Mouse (Mus musculus): Measurements from ENCODE around the gene Rassf1.

The Rassf1 gene

DNA sequence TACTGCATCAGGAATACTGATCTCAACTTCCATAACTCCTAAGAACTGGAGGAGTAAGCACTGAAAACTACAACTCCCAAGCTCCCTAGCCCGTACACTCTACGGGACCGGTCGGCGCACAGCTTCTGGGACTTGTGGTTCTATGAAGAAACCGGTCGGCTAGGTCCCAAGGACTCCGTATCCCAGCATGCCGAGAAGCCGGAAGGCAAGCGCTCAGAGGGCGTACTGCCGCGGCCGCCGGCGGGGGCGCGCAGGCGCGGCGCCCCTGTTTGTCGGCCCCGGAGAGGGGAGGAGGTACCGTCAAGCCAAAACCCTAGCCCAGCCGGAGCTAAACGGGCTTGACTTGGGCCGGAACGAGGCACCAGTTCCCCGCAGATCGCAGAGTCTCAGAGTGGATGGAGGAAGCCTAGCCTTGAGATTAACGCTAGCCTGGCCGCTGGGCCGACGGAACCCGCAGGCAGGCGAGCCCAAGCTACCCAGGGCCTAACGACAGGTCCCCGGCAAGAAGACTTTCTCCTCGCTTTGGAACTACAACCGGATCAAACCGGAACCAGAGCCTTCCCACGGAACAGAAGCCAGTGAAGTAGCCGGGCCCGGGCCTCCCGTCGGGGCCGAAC is 17.5 kb upstream of the Rassf1 start, which contains the start of gene Tmem115:
Tmem115 (plus strand) TSS at position 155 of the 617 bp plus-strand sequence.
- TF ChIP-seq GATA4 (IDR thresholded peaks at IDR 0.05; ENCODE audit: insufficient replicate concordance, low read length) = peak; percentile 39; the same call in 1 of the 2 replicates

DNA sequence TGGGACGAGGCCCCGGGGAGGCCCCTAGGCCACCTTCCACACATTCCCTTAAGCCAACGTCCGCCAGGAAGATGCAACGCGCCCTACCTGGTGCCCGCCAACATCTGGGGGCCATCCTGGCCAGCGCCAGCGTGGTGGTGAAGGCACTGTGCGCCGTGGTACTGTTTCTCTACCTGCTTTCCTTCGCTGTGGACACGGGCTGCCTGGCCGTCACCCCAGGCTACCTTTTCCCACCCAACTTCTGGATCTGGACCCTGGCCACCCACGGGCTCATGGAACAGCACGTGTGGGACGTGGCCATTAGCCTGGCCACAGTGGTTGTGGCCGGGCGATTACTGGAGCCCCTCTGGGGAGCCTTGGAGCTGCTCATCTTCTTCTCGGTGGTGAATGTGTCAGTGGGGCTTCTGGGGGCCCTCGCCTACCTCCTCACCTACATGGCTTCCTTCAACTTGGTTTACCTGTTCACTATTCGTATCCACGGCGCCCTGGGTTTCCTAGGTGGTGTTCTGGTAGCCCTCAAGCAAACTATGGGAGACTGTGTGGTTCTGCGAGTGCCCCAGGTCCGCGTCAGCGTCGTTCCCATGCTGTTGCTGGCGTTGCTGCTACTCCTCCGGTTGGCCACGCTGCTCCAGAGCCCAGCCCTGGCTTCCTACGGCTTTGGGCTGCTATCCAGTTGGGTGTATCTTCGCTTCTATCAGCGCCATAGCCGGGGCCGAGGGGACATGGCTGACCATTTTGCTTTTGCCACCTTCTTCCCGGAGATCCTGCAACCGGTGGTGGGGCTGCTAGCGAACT is 16.8 kb upstream of the Rassf1 start:
- no peak for TF ChIP-seq GATA4 (IDR thresholded peaks at IDR 0.05; ENCODE audit: insufficient replicate concordance, low read length)

DNA sequence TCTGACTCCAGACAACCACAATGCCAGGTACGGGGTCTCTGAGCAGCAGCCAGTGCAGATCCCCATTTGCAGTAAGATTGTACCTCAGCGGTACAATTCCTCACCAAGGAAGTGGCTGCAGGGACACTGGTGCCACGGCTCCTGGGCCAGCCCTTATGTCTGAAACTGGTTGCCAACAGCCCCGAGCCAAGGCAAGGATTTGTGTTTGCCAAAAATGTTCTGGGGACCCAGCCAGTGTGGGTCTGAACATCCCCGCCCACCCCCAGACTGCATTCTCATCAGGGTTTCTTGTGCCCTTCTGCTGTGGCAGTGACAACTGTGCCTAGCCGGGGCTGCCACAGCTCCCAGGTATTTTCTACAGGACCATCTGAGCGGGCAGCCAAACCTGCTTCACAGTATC is 13.1 kb upstream of the Rassf1 start:
- no peak for TF ChIP-seq GATA4 (IDR thresholded peaks at IDR 0.05; ENCODE audit: insufficient replicate concordance, low read length)

DNA sequence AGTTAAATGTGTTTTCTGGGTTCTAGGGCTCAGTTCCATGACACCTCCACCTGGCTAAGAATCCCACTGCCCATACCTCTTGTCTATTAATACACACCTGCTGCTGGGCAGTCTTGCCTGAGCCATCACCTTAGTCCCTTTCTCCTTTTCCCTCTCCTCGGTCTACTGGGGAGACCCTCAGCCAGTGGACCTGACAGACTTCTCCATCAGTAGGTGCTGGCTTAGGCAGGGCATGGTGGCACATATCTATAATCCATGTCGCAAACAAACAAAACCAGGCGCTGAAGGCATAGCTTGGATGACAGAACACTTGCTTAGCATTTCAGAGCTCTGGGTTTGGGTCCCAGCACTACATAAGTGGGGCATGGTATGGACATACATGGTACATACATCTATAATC is 12.6 kb upstream of the Rassf1 start:
- TF ChIP-seq GATA4 (IDR thresholded peaks at IDR 0.05; ENCODE audit: insufficient replicate concordance, low read length) = no peak

DNA sequence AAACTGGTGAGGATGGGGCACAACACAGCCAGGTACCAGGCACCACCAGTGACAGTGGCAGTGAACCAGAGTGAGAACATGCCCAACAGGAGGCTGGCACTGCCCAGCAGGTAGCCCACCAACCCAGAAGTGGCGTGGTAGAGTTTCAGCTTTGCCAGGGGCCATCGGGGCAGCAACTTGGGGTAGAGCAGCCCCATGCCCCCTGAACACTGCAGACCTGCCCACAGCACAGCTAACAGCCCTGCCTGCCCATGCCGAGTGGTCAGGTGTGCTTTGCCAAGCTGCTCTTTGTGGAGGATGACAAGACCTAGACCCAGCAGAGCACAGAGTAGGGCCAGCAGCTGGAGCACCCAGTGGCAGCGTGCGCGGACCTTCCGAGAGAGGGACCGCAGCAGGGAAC is 11.4 kb upstream of the Rassf1 start:
- TF ChIP-seq GATA4 (IDR thresholded peaks at IDR 0.05; ENCODE audit: insufficient replicate concordance, low read length) = no peak

DNA sequence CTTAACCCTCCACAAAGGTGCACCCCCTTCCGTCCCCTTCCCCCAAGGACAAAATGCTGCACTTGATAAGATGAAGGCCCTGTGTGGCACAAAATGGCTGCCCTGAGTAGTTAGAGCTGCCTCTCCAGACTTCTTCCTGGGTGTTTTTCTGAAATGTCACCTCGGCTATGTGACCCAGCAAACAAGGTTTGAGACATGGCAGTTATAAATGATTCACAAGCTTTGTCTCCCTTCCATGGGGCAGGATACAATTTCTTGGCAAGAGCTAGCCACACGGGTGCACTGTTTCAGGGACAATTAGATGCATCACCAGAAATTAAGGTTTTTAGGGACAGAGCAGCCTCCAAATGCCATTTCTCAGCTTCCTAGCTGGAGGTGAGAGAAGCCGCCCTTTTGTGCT is 10.9 kb upstream of the Rassf1 start:
- TF ChIP-seq GATA4 (IDR thresholded peaks at IDR 0.05; ENCODE audit: insufficient replicate concordance, low read length) = no peak

DNA sequence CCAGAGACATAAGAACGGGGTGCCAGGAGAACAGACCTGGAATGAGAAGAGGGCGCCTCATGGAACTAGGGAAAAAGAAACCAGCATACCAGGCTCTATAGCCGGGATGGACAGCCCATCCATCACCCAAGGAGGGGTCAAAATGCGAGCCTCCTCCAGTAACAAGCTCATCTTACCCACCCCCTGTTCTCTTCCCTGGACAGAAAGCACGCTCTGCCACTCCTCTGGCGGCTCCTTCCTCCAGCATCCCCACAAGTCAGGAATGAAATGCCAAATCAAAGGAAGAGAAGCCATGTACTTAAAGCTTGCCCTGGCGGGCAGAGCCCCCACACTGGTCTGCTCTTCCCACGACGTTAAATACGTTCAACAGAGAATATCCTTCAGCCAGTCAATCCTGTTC is 10.3 kb upstream of the Rassf1 start:
- no peak for TF ChIP-seq GATA4 (IDR thresholded peaks at IDR 0.05; ENCODE audit: insufficient replicate concordance, low read length)

DNA sequence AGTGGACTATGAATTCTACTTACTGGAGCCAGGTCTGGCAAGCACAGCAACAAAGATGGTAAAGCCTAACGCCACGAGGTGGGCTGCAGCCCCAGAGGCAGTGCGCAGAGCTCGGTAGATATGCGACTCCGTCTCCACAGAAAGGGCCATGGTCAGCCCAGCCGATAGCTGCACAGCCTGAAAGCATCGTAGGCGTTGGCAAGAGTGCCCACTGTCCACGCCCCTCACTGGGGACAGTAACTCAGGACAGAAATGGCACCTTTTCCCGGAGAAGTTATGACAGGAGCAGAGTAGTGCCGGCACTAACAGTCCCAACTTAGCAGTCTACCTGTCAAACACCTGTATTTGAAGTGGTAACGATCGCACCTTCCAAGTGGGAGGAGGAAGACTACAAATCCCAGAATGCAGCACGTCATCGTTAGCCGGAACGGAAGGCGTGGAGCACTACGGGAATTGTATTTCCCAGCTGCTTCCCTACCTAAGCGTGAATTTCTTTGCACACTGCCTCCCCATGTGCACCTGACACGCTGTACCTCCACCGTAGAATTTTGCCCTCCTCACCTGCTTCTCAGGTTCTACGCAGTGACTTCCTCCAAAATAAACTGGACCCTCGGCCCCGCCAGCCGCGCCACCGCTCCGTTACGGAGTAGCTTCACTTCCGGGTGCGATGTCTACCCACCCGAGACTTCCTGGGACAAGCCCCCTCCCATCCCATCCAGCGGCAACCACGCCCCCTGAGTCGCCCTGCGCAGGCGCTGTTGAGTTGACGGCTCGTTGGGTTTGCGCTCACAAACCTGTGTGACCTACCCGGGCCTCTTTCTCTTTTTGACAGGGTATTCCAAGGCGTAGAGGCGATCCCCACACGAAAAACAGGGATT is 9.6 kb upstream of the Rassf1 start, which contains the start of the genes Cyb561d2 and Nprl2:
Cyb561d2 (minus strand) TSS at position 720 of the 878 bp plus-strand sequence.
Nprl2 (plus strand) TSS at position 753 of the 878 bp plus-strand sequence.
- no peak for TF ChIP-seq GATA4 (IDR thresholded peaks at IDR 0.05; ENCODE audit: insufficient replicate concordance, low read length)

DNA sequence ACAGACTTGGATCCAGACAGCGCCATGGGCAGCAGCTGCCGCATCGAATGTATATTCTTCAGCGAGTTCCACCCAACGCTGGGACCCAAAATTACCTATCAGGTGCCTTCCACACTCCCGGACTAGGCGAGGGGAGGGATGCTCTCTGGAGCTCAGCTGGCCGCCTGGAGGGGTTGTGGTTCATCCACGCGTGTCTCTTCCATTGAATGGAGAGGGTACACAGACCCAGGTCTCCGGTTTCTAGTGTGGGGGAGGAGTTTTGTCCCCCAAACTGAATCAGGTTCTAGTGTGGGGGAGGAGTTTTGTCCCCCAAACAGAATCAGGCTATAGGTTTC is 9.0 kb upstream of the Rassf1 start:
- TF ChIP-seq GATA4 (IDR thresholded peaks at IDR 0.05; ENCODE audit: insufficient replicate concordance, low read length) = no peak

DNA sequence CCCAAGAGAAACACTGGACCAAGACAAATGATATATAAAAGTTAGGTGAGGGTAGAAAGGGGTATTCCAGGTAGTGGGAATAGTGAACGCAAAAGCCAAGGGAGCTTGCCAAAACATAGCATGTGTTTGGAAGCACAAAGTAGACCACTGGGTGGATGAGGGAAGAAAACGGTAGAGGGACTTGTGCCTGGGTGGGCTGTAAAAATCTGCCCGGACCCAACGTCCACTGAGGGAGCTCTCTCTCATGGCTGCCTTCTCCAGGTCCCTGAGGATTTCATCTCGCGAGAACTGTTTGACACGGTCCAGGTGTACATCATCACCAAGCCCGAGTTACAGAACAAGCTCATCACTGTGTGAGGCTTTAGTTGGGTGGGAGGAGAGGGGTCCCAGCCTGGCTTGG is 8.6 kb upstream of the Rassf1 start:
- TF ChIP-seq GATA4 (IDR thresholded peaks at IDR 0.05; ENCODE audit: insufficient replicate concordance, low read length) = no peak

DNA sequence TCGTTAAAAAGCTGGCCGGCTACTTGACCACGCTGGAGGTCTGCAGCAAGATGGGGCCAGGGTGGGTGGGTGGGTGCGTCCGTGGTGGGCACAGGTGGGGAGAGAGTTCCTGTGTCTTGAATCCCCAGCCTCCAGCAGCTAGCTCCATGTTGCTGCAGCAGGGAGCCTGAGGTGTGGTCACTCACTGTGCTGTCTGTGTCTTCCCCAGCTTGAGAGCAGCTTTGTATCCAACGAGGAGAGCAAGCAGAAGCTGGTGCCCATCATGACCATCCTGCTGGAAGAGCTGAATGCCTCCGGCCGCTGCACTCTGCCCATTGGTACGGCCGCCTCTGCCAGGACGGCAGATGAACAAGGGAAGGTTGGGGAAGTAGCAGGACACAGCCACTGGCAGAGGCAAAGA is 8.1 kb upstream of the Rassf1 start:
- TF ChIP-seq GATA4 (IDR thresholded peaks at IDR 0.05; ENCODE audit: insufficient replicate concordance, low read length) = no peak

DNA sequence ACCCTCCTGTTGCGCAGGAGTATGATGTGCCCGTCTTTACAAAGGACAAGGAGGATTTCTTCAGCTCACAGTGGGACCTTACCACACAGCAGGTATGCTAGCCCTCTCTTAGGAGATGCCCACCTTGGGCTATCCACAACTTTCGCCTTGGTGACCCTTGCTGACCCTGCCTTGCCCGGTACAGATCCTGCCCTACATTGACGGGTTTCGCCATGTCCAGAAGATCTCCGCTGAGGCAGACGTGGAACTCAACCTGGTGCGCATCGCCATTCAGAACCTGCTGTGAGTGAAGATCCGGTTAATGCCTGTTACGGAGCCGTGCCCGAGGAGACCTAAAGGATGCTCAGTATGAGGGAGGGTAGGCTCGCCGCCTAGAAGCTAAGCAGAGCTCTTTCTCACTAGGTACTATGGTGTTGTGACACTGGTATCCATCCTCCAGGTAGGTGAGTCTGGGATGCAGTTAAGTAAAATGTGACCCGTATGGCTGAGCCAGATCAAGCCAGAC is 7.1 kb upstream of the Rassf1 start:
- TF ChIP-seq GATA4 (IDR thresholded peaks at IDR 0.05; ENCODE audit: insufficient replicate concordance, low read length) = no peak

DNA sequence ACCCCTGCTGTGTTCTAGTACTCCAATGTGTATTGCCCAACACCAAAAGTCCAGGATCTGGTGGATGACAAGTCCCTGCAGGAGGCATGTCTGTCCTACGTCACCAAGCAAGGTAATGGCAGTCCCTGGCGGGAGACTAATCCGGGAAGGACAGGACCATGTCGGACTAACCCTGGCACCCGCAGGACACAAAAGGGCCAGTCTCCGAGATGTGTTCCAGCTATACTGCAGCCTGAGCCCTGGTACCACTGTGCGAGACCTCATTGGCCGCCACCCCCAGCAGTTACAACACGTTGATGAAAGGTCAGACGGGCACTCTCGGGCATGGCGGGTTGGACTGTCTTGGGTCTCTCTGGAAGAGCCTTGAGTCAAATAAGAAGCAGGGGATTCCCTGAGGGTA is 6.6 kb upstream of the Rassf1 start:
- no peak for TF ChIP-seq GATA4 (IDR thresholded peaks at IDR 0.05; ENCODE audit: insufficient replicate concordance, low read length)

DNA sequence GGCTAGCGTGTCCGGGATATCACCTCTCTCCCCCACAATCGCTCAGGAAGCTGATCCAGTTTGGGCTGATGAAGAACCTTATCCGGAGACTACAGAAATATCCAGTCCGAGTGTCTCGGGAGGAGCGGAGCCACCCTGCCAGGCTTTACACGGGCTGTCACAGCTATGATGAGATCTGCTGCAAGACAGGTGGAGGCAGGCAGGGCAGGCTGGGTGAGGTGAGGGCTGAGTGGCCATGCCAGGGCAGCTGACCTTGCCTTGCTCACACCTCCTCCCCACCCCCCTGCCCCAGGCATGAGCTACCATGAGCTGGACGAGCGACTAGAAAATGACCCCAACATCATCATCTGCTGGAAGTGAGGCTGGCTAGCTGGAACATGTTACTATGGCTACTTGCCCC is 6.2 kb upstream of the Rassf1 start:
- TF ChIP-seq GATA4 (IDR thresholded peaks at IDR 0.05; ENCODE audit: insufficient replicate concordance, low read length) = no peak

DNA sequence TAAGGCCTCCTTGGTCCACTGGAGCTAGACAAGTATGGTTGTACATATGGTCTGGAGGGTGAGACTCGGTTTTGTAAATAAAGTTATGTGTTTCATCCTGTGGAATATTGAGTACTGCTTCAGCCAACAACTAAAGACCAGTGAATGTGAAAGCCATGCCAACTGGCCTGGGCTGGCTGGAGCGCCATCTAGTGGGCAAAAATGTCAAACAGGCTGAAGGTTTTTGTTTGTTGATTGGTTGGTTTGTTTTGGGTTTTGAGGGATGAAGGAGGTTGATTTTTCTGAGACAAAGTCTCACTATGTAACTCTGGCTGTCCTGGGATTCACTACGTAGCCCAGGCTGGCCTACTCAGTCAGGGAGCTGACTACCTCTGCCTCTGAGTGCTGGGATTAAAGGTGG is 5.8 kb upstream of the Rassf1 start:
- TF ChIP-seq GATA4 (IDR thresholded peaks at IDR 0.05; ENCODE audit: insufficient replicate concordance, low read length) = no peak

Measured in liver, adult (tissue).